Mouse (Mus musculus): ENCODE data around the gene Rnf207. TPM values are rescaled to one million over a fixed set of nuclear protein-coding genes. Genes with fewer than 3 reads are reported as not detected.

The Rnf207 gene
- polyA plus RNA-seq, 1 experiment from 2014 or later: 0.84 TPM

- peaks cover 57% of the 10 kb centered on the region for H3K27me3 ChIP-seq (ENCODE audit: control insufficient read depth, insufficient read depth, low read length)
- no peak within 1 kb of the TSS for H3K27ac ChIP-seq (ENCODE audit: low read length)
- peaks cover 22% of the 10 kb centered on the region; the same call in 1 of the 2 replicates for H3K4me1 ChIP-seq (ENCODE audit: control insufficient read depth, insufficient read depth, low read length)
- no peaks in the 10 kb centered on the region for H3K36me3 ChIP-seq (ENCODE audit: control insufficient read depth, insufficient read depth, low read length)
- no peak for ATAC-seq (ENCODE audit: insufficient read depth, low FRiP score)
- H3K4me3 ChIP-seq (replicated peaks; ENCODE audit: low read length): peak within 1 kb of the TSS; percentile 25
- peak within 1 kb of the TSS; percentile 41 for H3K4me2 ChIP-seq (ENCODE audit: low read depth, low read length)
- whole genome bisulfite sequencing: 32% methylated on average over 6 of the region's 6 CpGs
- no peaks in the 10 kb centered on the region for H3K9me3 ChIP-seq (replicated peaks; ENCODE audit: control insufficient read depth, low read length)
- H3K9ac ChIP-seq (ENCODE audit: low read length): no peak within 1 kb of the TSS
Measured at GRCm38 (mm10) chr4:152291562-152291961, 27.2 kb downstream of the Rnf207 start, which contains the start of gene Hes3. Gene Hes3 (minus strand): TSS chr4:152291662.

GRCm38 (mm10) chr4:152290991-152291390 lies 27.8 kb downstream of the Rnf207 start:
- peaks cover 63% of the 10 kb centered on the region for H3K27me3 ChIP-seq (ENCODE audit: control insufficient read depth, insufficient read depth, low read length)
- H3K36me3 ChIP-seq (ENCODE audit: control insufficient read depth, insufficient read depth, low read length): no peaks in the 10 kb centered on the region
- H3K4me1 ChIP-seq (ENCODE audit: control insufficient read depth, insufficient read depth, low read length): peaks cover 28% of the 10 kb centered on the region; the same call in 1 of the 2 replicates
- H3K4me3 ChIP-seq (replicated peaks; ENCODE audit: low read length): no peak overlapping the region
- no peak for ATAC-seq (ENCODE audit: insufficient read depth, low FRiP score)
- no peaks in the 10 kb centered on the region for H3K9me3 ChIP-seq (replicated peaks; ENCODE audit: control insufficient read depth, low read length)
- WGBS: 31% methylated on average over 11 of the region's 11 CpGs
- H3K4me2 ChIP-seq (ENCODE audit: low read depth, low read length): 0 out of 2 replicates have a peak overlapping the region, but pooled peaks have one; percentile 41
- H3K27ac ChIP-seq (ENCODE audit: low read length): no peak overlapping the region
- H3K9ac ChIP-seq (ENCODE audit: low read length): no peak overlapping the region

GRCm38 (mm10) chr4:152290385-152290784 lies 28.4 kb downstream of the Rnf207 start:
- no peaks in the 10 kb centered on the region for H3K9me3 ChIP-seq (replicated peaks; ENCODE audit: control insufficient read depth, low read length)
- no peak for ATAC-seq (ENCODE audit: insufficient read depth, low FRiP score)
- no peaks in the 10 kb centered on the region for H3K36me3 ChIP-seq (ENCODE audit: control insufficient read depth, insufficient read depth, low read length)
- WGBS: 1% methylated on average over 39 of the region's 39 CpGs
- peak overlapping the region; percentile 41 for H3K4me2 ChIP-seq (ENCODE audit: low read depth, low read length)
- H3K9ac ChIP-seq (ENCODE audit: low read length): no peak overlapping the region; the same call in 1 of the 2 replicates
- peaks cover 25% of the 10 kb centered on the region; the same call in 1 of the 2 replicates for H3K4me1 ChIP-seq (ENCODE audit: control insufficient read depth, insufficient read depth, low read length)
- peaks cover 65% of the 10 kb centered on the region for H3K27me3 ChIP-seq (ENCODE audit: control insufficient read depth, insufficient read depth, low read length)
- H3K27ac ChIP-seq (ENCODE audit: low read length): no peak overlapping the region
- peak overlapping the region; percentile 25 for H3K4me3 ChIP-seq (replicated peaks; ENCODE audit: low read length)

GRCm38 (mm10) chr4:152288398-152288945 lies 30.3 kb downstream of the Rnf207 start:
- 52% methylated on average over 18 of the region's 18 CpGs for WGBS
- Histone ChIP-seq H3K4me3 (replicated peaks; ENCODE audit: low read length) (no peak overlapping the region), H3K9me3 (replicated peaks; ENCODE audit: control insufficient read depth, low read length) (no peaks in the 10 kb centered on the region), H3K4me2 (ENCODE audit: low read depth, low read length) (no peak overlapping the region), H3K27me3 (ENCODE audit: control insufficient read depth, insufficient read depth, low read length) (peaks cover 81% of the 10 kb centered on the region), H3K9ac (ENCODE audit: low read length) (no peak overlapping the region), H3K4me1 (ENCODE audit: control insufficient read depth, insufficient read depth, low read length) (peaks cover 27% of the 10 kb centered on the region; the same call in 1 of the 2 replicates), H3K36me3 (ENCODE audit: control insufficient read depth, insufficient read depth, low read length) (no peaks in the 10 kb centered on the region), H3K27ac (ENCODE audit: low read length) (no peak overlapping the region)
- no peak for ATAC-seq (ENCODE audit: insufficient read depth, low FRiP score)

GRCm38 (mm10) chr4:152287317-152288120 lies 31.3 kb downstream of the Rnf207 start:
- H3K27ac ChIP-seq (ENCODE audit: low read length): no peak overlapping the region
- H3K36me3 ChIP-seq (ENCODE audit: control insufficient read depth, insufficient read depth, low read length): no peaks in the 10 kb centered on the region
- H3K9ac ChIP-seq (ENCODE audit: low read length): no peak overlapping the region
- no peaks in the 10 kb centered on the region for H3K9me3 ChIP-seq (replicated peaks; ENCODE audit: control insufficient read depth, low read length)
- WGBS: 18% methylated on average over 19 of the region's 19 CpGs
- no peak for ATAC-seq (ENCODE audit: insufficient read depth, low FRiP score)
- peaks cover 85% of the 10 kb centered on the region for H3K27me3 ChIP-seq (ENCODE audit: control insufficient read depth, insufficient read depth, low read length)
- no peak overlapping the region for H3K4me3 ChIP-seq (replicated peaks; ENCODE audit: low read length)
- peaks cover 32% of the 10 kb centered on the region; the same call in 1 of the 2 replicates for H3K4me1 ChIP-seq (ENCODE audit: control insufficient read depth, insufficient read depth, low read length)
- H3K4me2 ChIP-seq (ENCODE audit: low read depth, low read length): no peak overlapping the region

GRCm38 (mm10) chr4:152286887-152287286 lies 31.9 kb downstream of the Rnf207 start:
- Histone ChIP-seq H3K9me3 (replicated peaks; ENCODE audit: control insufficient read depth, low read length) (no peaks in the 10 kb centered on the region), H3K4me3 (replicated peaks; ENCODE audit: low read length) (no peak overlapping the region), H3K36me3 (ENCODE audit: control insufficient read depth, insufficient read depth, low read length) (no peaks in the 10 kb centered on the region), H3K9ac (ENCODE audit: low read length) (no peak overlapping the region), H3K27ac (ENCODE audit: low read length) (no peak overlapping the region), H3K4me2 (ENCODE audit: low read depth, low read length) (peak overlapping the region; percentile 42; the same call in 1 of the 2 replicates), H3K4me1 (ENCODE audit: control insufficient read depth, insufficient read depth, low read length) (peaks cover 28% of the 10 kb centered on the region; the same call in 1 of the 2 replicates), H3K27me3 (ENCODE audit: control insufficient read depth, insufficient read depth, low read length) (peaks cover 85% of the 10 kb centered on the region)
- ATAC-seq (ENCODE audit: insufficient read depth, low FRiP score): no peak
- WGBS: 4% methylated on average over 26 of the region's 26 CpGs

GRCm38 (mm10) chr4:152286183-152286582 lies 32.6 kb downstream of the Rnf207 start:
- Histone ChIP-seq H3K27me3 (ENCODE audit: control insufficient read depth, insufficient read depth, low read length) (peaks cover 85% of the 10 kb centered on the region), H3K9ac (ENCODE audit: low read length) (no peak overlapping the region), H3K4me2 (ENCODE audit: low read depth, low read length) (peak overlapping the region; percentile 42), H3K4me3 (replicated peaks; ENCODE audit: low read length) (peak overlapping the region; percentile 12; the same call in 1 of the 2 replicates), H3K27ac (ENCODE audit: low read length) (no peak overlapping the region), H3K9me3 (replicated peaks; ENCODE audit: control insufficient read depth, low read length) (no peaks in the 10 kb centered on the region), H3K36me3 (ENCODE audit: control insufficient read depth, insufficient read depth, low read length) (no peaks in the 10 kb centered on the region), H3K4me1 (ENCODE audit: control insufficient read depth, insufficient read depth, low read length) (peaks cover 28% of the 10 kb centered on the region; the same call in 1 of the 2 replicates)
- 3% methylated on average over 32 of the region's 32 CpGs for WGBS
- ATAC-seq (ENCODE audit: insufficient read depth, low FRiP score): no peak

GRCm38 (mm10) chr4:152285505-152285904 lies 33.3 kb downstream of the Rnf207 start:
- H3K4me3 ChIP-seq (replicated peaks; ENCODE audit: low read length): no peak overlapping the region
- peaks cover 79% of the 10 kb centered on the region for H3K27me3 ChIP-seq (ENCODE audit: control insufficient read depth, insufficient read depth, low read length)
- no peak overlapping the region for H3K27ac ChIP-seq (ENCODE audit: low read length)
- no peak overlapping the region for H3K9ac ChIP-seq (ENCODE audit: low read length)
- 2% methylated on average over 10 of the region's 10 CpGs for WGBS
- no peaks in the 10 kb centered on the region for H3K36me3 ChIP-seq (ENCODE audit: control insufficient read depth, insufficient read depth, low read length)
- ATAC-seq (ENCODE audit: insufficient read depth, low FRiP score): no peak
- peaks cover 25% of the 10 kb centered on the region; the same call in 1 of the 2 replicates for H3K4me1 ChIP-seq (ENCODE audit: control insufficient read depth, insufficient read depth, low read length)
- no peak overlapping the region for H3K4me2 ChIP-seq (ENCODE audit: low read depth, low read length)
- no peaks in the 10 kb centered on the region for H3K9me3 ChIP-seq (replicated peaks; ENCODE audit: control insufficient read depth, low read length)

All from stomach, embryonic 16.5 days (tissue).